Comparison of ENCODE assay signal across 12 mouse cellular contexts in genomic region chr7:64795554-64795953, GRCm38 (mm10).
"Had no signal": no experiment of that assay in that cellular context is flagged by ENCODE, and none has a peak within 500 bp of the region (broad histone marks: within the 10 kb centered on the region; RNA-seq: fewer than 3 reads in every experiment).

No protein-coding gene starts in this region.

- H3K4me1 ChIP-seq: limb, embryonic 10.5 days; liver, embryonic 15.5 days; midbrain, embryonic 13.5 days had no signal

- H3K27me3 ChIP-seq: liver, embryonic 15.5 days; midbrain, embryonic 13.5 days; stomach, embryonic 15.5 days had no signal

- H3K4me2 ChIP-seq: liver, embryonic 11.5 days; liver, embryonic 15.5 days; midbrain, embryonic 13.5 days; stomach, embryonic 15.5 days had no signal

- DNase-seq: lung, adult 2 months; lung, postnatal 36 days; right cerebral cortex, postnatal 14 days; thymus, adult 2 months; thymus, postnatal 25 days had no signal

- H3K27ac ChIP-seq: left cerebral cortex, adult 2 months; limb, embryonic 10.5 days; liver, embryonic 15.5 days; midbrain, embryonic 13.5 days; stomach, embryonic 15.5 days had no signal

- ATAC-seq: lung, postnatal 0 days; midbrain, embryonic 13.5 days had no signal

- H3K9ac ChIP-seq: liver, embryonic 15.5 days; midbrain, embryonic 13.5 days; stomach, embryonic 15.5 days had no signal

- H3K36me3 ChIP-seq: limb, embryonic 10.5 days; liver, embryonic 15.5 days; midbrain, embryonic 13.5 days; stomach, embryonic 15.5 days had no signal

- H3K9me3 ChIP-seq: limb, embryonic 10.5 days; liver, embryonic 15.5 days; midbrain, embryonic 13.5 days; stomach, embryonic 15.5 days had no signal

- H3K4me3 ChIP-seq: left cerebral cortex, adult 2 months; limb, embryonic 10.5 days; liver, embryonic 15.5 days; midbrain, embryonic 13.5 days; stomach, embryonic 15.5 days had no signal
